Mouse (Mus musculus) heart, postnatal 0 days (tissue): Measurements from ENCODE around the gene Fam3c. TPM values are rescaled to one million over a fixed set of nuclear protein-coding genes. Genes with fewer than 3 reads are reported as not detected.

Source experiments
- ATAC-seq: fragments of 200-750 bp; cut with Nextera tagmentation; 2 replicates; pipeline ENCODE4 v1.8.0; 2017; ENCODE audit warnings: low read depth, moderate number of reproducible peaks, moderate library complexity; ENCODE audit not compliant: insufficient read depth
- DNase-seq: peaks from one replicate; pipeline ENCODE4 v3.0.0-alpha.2; 2016; ENCODE audit warnings: low spot score
- H3K27ac ChIP-seq: fragments of 300-500 bp; sonication (generic); 2 replicates; pipeline ENCODE4 v1.5.1; 2014; ENCODE audit warnings: low read depth, mild to moderate bottlenecking
- H3K27me3 ChIP-seq: fragments of 300-500 bp; sonication (generic); 2 replicates; pipeline ENCODE4 v1.6.1; 2014; ENCODE audit warnings: low read length, mixed read lengths; ENCODE audit not compliant: control insufficient read depth, insufficient read depth
- H3K36me3 ChIP-seq: fragments of 300-500 bp; sonication (generic); replicated peaks from 2 replicates; pipeline ENCODE4 v1.6.1; 2014; ENCODE audit warnings: low read length, mixed read lengths; ENCODE audit not compliant: control insufficient read depth, insufficient read depth
- H3K4me1 ChIP-seq: fragments of 300-500 bp; sonication (generic); 2 replicates; pipeline ENCODE4 v1.6.1; 2014; ENCODE audit warnings: antibody characterized with exemption; ENCODE audit not compliant: control insufficient read depth, insufficient read depth
- H3K4me2 ChIP-seq: fragments of 300-500 bp; sonication (generic); 2 replicates; pipeline ENCODE4 v1.6.1; 2014; ENCODE audit warnings: low read depth, mild to moderate bottlenecking, low read length, moderate library complexity
- H3K4me3 ChIP-seq: fragments of 300-500 bp; sonication (generic); 2 replicates; pipeline ENCODE4 v1.5.1; 2014; ENCODE audit warnings: low read depth, low read length
- H3K9ac ChIP-seq: fragments of 300-500 bp; sonication (generic); replicated peaks from 2 replicates; pipeline ENCODE4 v1.6.1; 2014; ENCODE audit warnings: low read depth, low read length, mixed read lengths
- H3K9me3 ChIP-seq: fragments of 300-500 bp; sonication (generic); replicated peaks from 2 replicates; pipeline ENCODE4 v1.6.1; 2016; ENCODE audit warnings: low read length; ENCODE audit not compliant: control insufficient read depth
- CTCF ChIP-seq: IDR thresholded peaks from 2 replicates; pipeline ENCODE4 v1.5.1; 2016; ENCODE audit warnings: antibody characterized with exemption, control low read depth, low read depth
- EP300 ChIP-seq: IDR thresholded peaks from 2 replicates; pipeline ENCODE4 v1.6.1; 2016; ENCODE audit warnings: antibody characterized with exemption, low read depth
- WGBS: fragments of 180-500 bp; shearing (Covaris S2); extraction: QIAGEN DNeasy Blood & Tissue Kit; methylation state at CpG from one replicate; pipeline ENCODE4 v1.1.7; 2014; 5-methylcytosine and 5-hydroxymethylcytosine counted together
- polyA plus RNA-seq: library from polyadenylated mRNA; unstranded; fragments of >200 nt; fragmentation: Nextera tagmentation; extraction: Ambion mirVana; gene quantifications from 2 replicates; pipeline ENCODE4 v1.2.1, GENCODE M21; 2015
- total RNA-seq: library from RNA; depleted of rRNA; stranded (reverse); fragments of >200 nt; gene quantifications from 2 replicates; pipeline ENCODE4 v1.2.3, GENCODE M21; 2014; ENCODE audit warnings: low replicate concordance

Gene Fam3c
- total and polyA plus RNA-seq, 2 experiments from 2014 or later, result 7.3 to 27.9 TPM

- no peak overlapping the region for H3K9ac ChIP-seq
- no peak for DNase-seq
- TF ChIP-seq EP300, result no peak
- TF ChIP-seq CTCF, result no peak
- no peak overlapping the region for H3K27ac ChIP-seq
- 58% methylated on average over 4 of the region's 4 CpGs for WGBS
- H3K36me3 ChIP-seq, result no peaks in the 10 kb centered on the region
- no peaks in the 10 kb centered on the region for H3K27me3 ChIP-seq
- no peak overlapping the region for H3K4me3 ChIP-seq
- no peak for ATAC-seq
- H3K4me2 ChIP-seq, result no peak overlapping the region
- H3K4me1 ChIP-seq, result peaks cover 18% of the 10 kb centered on the region; the same call in 1 of the 2 replicates
- H3K9me3 ChIP-seq, result no peaks in the 10 kb centered on the region
These were observed 7.9 kb downstream of the Fam3c start for GRCm38 (mm10) chr6:22348130-22348529.

GRCm38 (mm10) chr6:22347132-22347902 is 8.7 kb downstream of the Fam3c start:
- no peaks in the 10 kb centered on the region for H3K36me3 ChIP-seq
- WGBS, result 46% methylated on average over 8 of the region's 8 CpGs
- DNase-seq, result no peak
- no peak overlapping the region for H3K4me3 ChIP-seq
- 0 out of 2 replicates have a peak overlapping the region, but pooled peaks have one; percentile 2 for H3K4me2 ChIP-seq
- H3K4me1 ChIP-seq, result peaks cover 18% of the 10 kb centered on the region; the same call in 1 of the 2 replicates
- H3K9me3 ChIP-seq, result no peaks in the 10 kb centered on the region
- no peak overlapping the region for H3K27ac ChIP-seq
- no peaks in the 10 kb centered on the region for H3K27me3 ChIP-seq
- TF ChIP-seq CTCF (no peak), EP300 (no peak)
- no peak overlapping the region for H3K9ac ChIP-seq
- no peak for ATAC-seq

GRCm38 (mm10) chr6:22344443-22344842 is 11.6 kb downstream of the Fam3c start:
- no peak for TF ChIP-seq CTCF
- TF ChIP-seq EP300, result no peak
- ATAC-seq (no peak), DNase-seq (no peak)
- 13% methylated on average over 6 of the region's 6 CpGs for WGBS
- Histone ChIP-seq H3K4me1 (peaks cover 10% of the 10 kb centered on the region; the same call in 1 of the 2 replicates), H3K9me3 (no peaks in the 10 kb centered on the region), H3K27me3 (no peaks in the 10 kb centered on the region), H3K4me3 (no peak overlapping the region), H3K9ac (no peak overlapping the region), H3K36me3 (0 out of 2 replicates have a peak, but pooled peaks cover 4% of the 10 kb centered on the region), H3K4me2 (peak overlapping the region; percentile 8; the same call in 1 of the 2 replicates), H3K27ac (0 out of 2 replicates have a peak overlapping the region, but pooled peaks have one; percentile 5)

GRCm38 (mm10) chr6:22343706-22344105 is 12.3 kb downstream of the Fam3c start:
- H3K9me3 ChIP-seq, result no peaks in the 10 kb centered on the region
- 90% methylated on average over 6 of the region's 6 CpGs for WGBS
- H3K9ac ChIP-seq, result no peak overlapping the region
- DNase-seq (no peak), ATAC-seq (no peak)
- H3K4me3 ChIP-seq, result no peak overlapping the region
- H3K36me3 ChIP-seq, result peaks cover 7% of the 10 kb centered on the region; the same call in 1 of the 2 replicates
- no peak overlapping the region for H3K4me2 ChIP-seq
- H3K27me3 ChIP-seq, result no peaks in the 10 kb centered on the region
- H3K27ac ChIP-seq, result no peak overlapping the region
- H3K4me1 ChIP-seq, result peaks cover 7% of the 10 kb centered on the region; the same call in 1 of the 2 replicates
- TF ChIP-seq CTCF, result no peak
- no peak for TF ChIP-seq EP300

GRCm38 (mm10) chr6:22343292-22343691 is 12.8 kb downstream of the Fam3c start:
- Histone ChIP-seq H3K27ac (no peak overlapping the region), H3K4me2 (no peak overlapping the region), H3K4me3 (no peak overlapping the region), H3K9ac (no peak overlapping the region), H3K9me3 (no peaks in the 10 kb centered on the region), H3K36me3 (peaks cover 9% of the 10 kb centered on the region; the same call in 1 of the 2 replicates), H3K4me1 (peaks cover 7% of the 10 kb centered on the region; the same call in 1 of the 2 replicates), H3K27me3 (no peaks in the 10 kb centered on the region)
- ATAC-seq, result no peak
- no peak for DNase-seq
- TF ChIP-seq EP300 (no peak), CTCF (no peak)
- WGBS, result 88% methylated on average over 3 of the region's 3 CpGs
